Mouse (Mus musculus) cerebellum, adult 2 months (tissue): ENCODE results near the gene Slc6a6.

Source experiments
- CTCF ChIP-seq: fragments of 200-500 bp; IDR thresholded peaks from 2 replicates; pipeline ENCODE4 v1.5.1; 2011; ENCODE audit warnings: low read depth, mild to moderate bottlenecking, control low read depth, low read length, moderate library complexity, borderline replicate concordance; ENCODE audit not compliant: insufficient read depth
- POLR2A ChIP-seq: fragments of 200-500 bp; IDR thresholded peaks from 2 replicates; pipeline ENCODE4 v1.6.1; 2011; ENCODE audit warnings: low read length, control low read depth, borderline replicate concordance; ENCODE audit not compliant: insufficient read depth

GRCm38 (mm10) chr6:91710345-91710930 is 26.6 kb downstream of the Slc6a6 start:
- TF ChIP-seq CTCF (no peak), POLR2A (no peak)
